Mouse (Mus musculus): ENCODE measurements around the gene Bend3.

GRCm38 (mm10) chr10:43490846-43491245 lies 12.2 kb downstream of the Bend3 start:
- TF ChIP-seq POLR2A (IDR thresholded peaks at IDR 0.05; ENCODE audit: extremely low read depth, insufficient read depth, low read length), result no peak
- TF ChIP-seq CTCF (IDR thresholded peaks at IDR 0.05; ENCODE audit: extremely low read depth, insufficient read depth, low read length), result no peak

Measured in cortical plate, adult 2 months (tissue).